28 mouse cellular contexts compared by ENCODE assay signal in genomic region chr2:49816549-49816948, GRCm38 (mm10). TPM values are rescaled to one million over a fixed set of nuclear protein-coding genes. Genes with fewer than 3 reads are reported as not detected.
"Had no signal": no experiment of that assay in that cellular context is flagged by ENCODE, and none has a peak within 500 bp of the region (broad histone marks: within the 10 kb centered on the region; RNA-seq: fewer than 3 reads in every experiment).

No protein-coding gene starts in this region.

- H3K27me3 ChIP-seq: forebrain, embryonic 15.5 days; heart, embryonic 13.5 days; heart, embryonic 15.5 days; hindbrain, embryonic 15.5 days; kidney, embryonic 15.5 days; limb, embryonic 15.5 days had no signal

- H3K4me3 ChIP-seq: forebrain, embryonic 15.5 days; gastrocnemius, adult 2 months; heart, embryonic 13.5 days; heart, embryonic 15.5 days; hindbrain, embryonic 10.5 days; hindbrain, embryonic 12.5 days; hindbrain, embryonic 15.5 days; kidney, embryonic 15.5 days; limb, embryonic 13.5 days; limb, embryonic 15.5 days had no signal

- H3K9ac ChIP-seq: forebrain, embryonic 15.5 days; forebrain, postnatal 0 days; heart, embryonic 13.5 days; heart, embryonic 15.5 days; hindbrain, embryonic 12.5 days; hindbrain, embryonic 15.5 days; kidney, embryonic 15.5 days; limb, embryonic 13.5 days; limb, embryonic 15.5 days had no signal

- H3K36me3 ChIP-seq: forebrain, embryonic 15.5 days; heart, embryonic 13.5 days; heart, embryonic 15.5 days; hindbrain, embryonic 10.5 days; hindbrain, embryonic 12.5 days; hindbrain, embryonic 15.5 days; kidney, embryonic 15.5 days; limb, embryonic 13.5 days; limb, embryonic 15.5 days had no signal

- H3K27ac ChIP-seq: forebrain, embryonic 15.5 days; gastrocnemius, adult 2 months; heart, embryonic 13.5 days; heart, embryonic 15.5 days; hindbrain, embryonic 10.5 days; hindbrain, embryonic 12.5 days; hindbrain, embryonic 15.5 days; hindbrain, postnatal 0 days; kidney, embryonic 15.5 days; kidney, postnatal 0 days; limb, embryonic 13.5 days; limb, embryonic 15.5 days had no signal

- ATAC-seq: forebrain, embryonic 15.5 days; forebrain, postnatal 0 days; hindbrain, postnatal 0 days had no signal

- DNase-seq: forebrain, postnatal 0 days; gastrocnemius, adult 2 months; gastrocnemius, postnatal 10 days; gastrocnemius, postnatal 25 days; heart, postnatal 14 days; heart, postnatal 4 days; kidney, adult 11 months; kidney, adult 2 months; kidney, adult 9 months; kidney, postnatal 14 days; kidney, postnatal 36 days; layer of hippocampus, adult 9-11 months; layer of hippocampus, postnatal 36 days; left cerebral cortex, postnatal 4 days had no signal

- H3K4me2 ChIP-seq: forebrain, embryonic 15.5 days; heart, embryonic 11.5 days; heart, embryonic 13.5 days; heart, embryonic 15.5 days; hindbrain, embryonic 12.5 days; hindbrain, embryonic 15.5 days; kidney, embryonic 15.5 days; limb, embryonic 13.5 days; limb, embryonic 15.5 days had no signal

- H3K9me3 ChIP-seq: forebrain, embryonic 15.5 days; heart, embryonic 13.5 days; heart, embryonic 15.5 days; hindbrain, embryonic 10.5 days; hindbrain, embryonic 12.5 days; hindbrain, embryonic 15.5 days; kidney, embryonic 15.5 days; limb, embryonic 13.5 days; limb, embryonic 15.5 days had no signal

RNA-seq across cellular contexts. Expression of gene Lypd6b, which starts 29.1 kb away (rescaled TPM):
- total RNA-seq: gastrocnemius, adult 2 months; gastrocnemius, postnatal 25 days; gastrocnemius, postnatal 4 days; liver, adult 2 months had no signal
- polyA plus RNA-seq: liver, adult 2 months had no signal
